Mouse (Mus musculus) heart, embryonic 12.5 days (tissue): ENCODE results near the gene Nup210. TPM values are rescaled to one million over a fixed set of nuclear protein-coding genes. Genes with fewer than 3 reads are reported as not detected.

Experiments used
- ATAC-seq: fragments of 200-750 bp; cut with Nextera tagmentation; 2 replicates; pipeline ENCODE4 v1.8.0; 2017; ENCODE audit warnings: moderate TSS enrichment, moderate library complexity; ENCODE audit not compliant: insufficient number of reproducible peaks, low FRiP score
- H3K27ac ChIP-seq: fragments of 300-500 bp; sonication (generic); 2 replicates; pipeline ENCODE4 v1.5.1; 2016; ENCODE audit warnings: mild to moderate bottlenecking, moderate library complexity; ENCODE audit not compliant: poor library complexity, severe bottlenecking
- H3K27me3 ChIP-seq: fragments of 300-500 bp; sonication (generic); replicated peaks from 2 replicates; pipeline ENCODE4 v1.6.1; 2016; ENCODE audit warnings: mild to moderate bottlenecking, moderate library complexity
- H3K36me3 ChIP-seq: fragments of 300-500 bp; sonication (generic); 2 replicates; pipeline ENCODE4 v1.6.1; 2016; ENCODE audit warnings: mild to moderate bottlenecking, moderate library complexity
- H3K4me1 ChIP-seq: fragments of 300-500 bp; sonication (generic); replicated peaks from 2 replicates; pipeline ENCODE4 v1.6.1; 2016; ENCODE audit warnings: mild to moderate bottlenecking
- H3K4me2 ChIP-seq: fragments of 300-500 bp; sonication (generic); 2 replicates; pipeline ENCODE4 v1.6.1; 2016; ENCODE audit warnings: mild to moderate bottlenecking, moderate library complexity
- H3K4me3 ChIP-seq: fragments of 300-500 bp; sonication (generic); 2 replicates; pipeline ENCODE4 v1.5.1; 2016; ENCODE audit warnings: mild to moderate bottlenecking
- H3K9ac ChIP-seq: fragments of 300-500 bp; sonication (generic); 2 replicates; pipeline ENCODE4 v1.6.1; 2016; ENCODE audit warnings: mild to moderate bottlenecking, moderate library complexity
- H3K9me3 ChIP-seq: fragments of 300-500 bp; sonication (generic); replicated peaks from 2 replicates; pipeline ENCODE4 v1.6.1; 2016; ENCODE audit warnings: mild to moderate bottlenecking, moderate library complexity
- WGBS: fragments of 180-500 bp; shearing (Covaris S2); methylation state at CpG from one replicate; pipeline ENCODE4 v1.1.7; 2016; 5-methylcytosine and 5-hydroxymethylcytosine counted together
- polyA plus RNA-seq: library from polyadenylated mRNA; unstranded; fragments of >200 nt; fragmentation: Nextera tagmentation; extraction: Ambion mirVana; gene quantifications from 2 replicates; pipeline ENCODE4 v1.2.1, GENCODE M21; 2016

Nup210 gene
- 10.7 and 11.2 TPM in 2 replicates for polyA plus RNA-seq

DNA sequence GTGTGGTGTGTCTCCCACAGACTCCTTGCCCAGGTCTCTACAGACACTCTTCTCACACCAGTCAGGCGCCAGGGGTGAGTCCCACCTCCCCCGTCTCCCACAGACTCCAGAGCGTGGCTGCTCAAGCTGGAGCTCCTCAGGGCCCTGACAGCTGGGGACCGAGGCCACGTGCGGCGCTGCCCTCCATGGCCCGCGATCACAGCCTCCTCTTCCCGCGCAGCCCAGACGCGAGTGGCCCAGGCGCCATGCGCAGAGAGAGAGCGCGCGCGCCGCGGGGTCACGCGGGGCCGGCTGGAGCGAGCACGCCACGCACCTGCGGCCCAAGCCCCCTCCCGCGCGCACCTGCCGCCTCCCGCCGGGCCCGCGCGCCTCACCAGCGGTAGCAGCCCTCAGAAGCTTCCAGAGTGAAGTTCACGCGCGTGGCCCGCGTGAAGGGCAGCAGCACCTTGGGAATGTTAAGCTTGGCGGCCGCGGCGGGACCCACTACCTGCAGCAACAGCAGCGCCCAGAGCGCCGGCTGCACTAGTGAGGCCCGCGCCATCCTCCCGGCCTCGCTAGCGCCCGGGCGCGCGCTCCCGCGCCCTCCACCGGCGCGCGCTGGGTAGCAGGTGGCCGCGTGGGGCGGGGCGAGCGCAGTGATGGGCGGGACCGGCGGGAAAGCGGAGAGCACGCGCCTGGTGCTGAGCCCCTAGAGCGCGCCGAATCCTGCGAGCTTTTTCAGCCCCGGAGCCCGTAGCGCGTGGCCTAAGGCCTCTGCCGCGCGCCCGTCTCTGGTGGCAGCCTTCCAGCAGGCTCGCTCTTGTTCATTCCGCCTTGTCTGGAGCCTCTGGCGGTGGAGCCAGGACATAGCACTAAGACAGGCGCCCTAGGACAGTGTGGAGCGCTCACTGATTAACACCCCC is at the start of gene Nup210:
TSS of gene Nup210 (minus strand) at position 586 of the 902 bp plus-strand sequence.
- peak within 1 kb of the TSS; percentile 26; the same call in 1 of the 2 replicates for H3K27ac ChIP-seq
- H3K27me3 ChIP-seq = peaks cover 10% of the 10 kb centered on the region
- under 1% methylated on average over 88 of the region's 93 CpGs for WGBS
- peak within 1 kb of the TSS; percentile 99 for H3K4me2 ChIP-seq
- no peaks in the 10 kb centered on the region for H3K36me3 ChIP-seq
- peak; percentile 95 for ATAC-seq
- H3K4me3 ChIP-seq = peak within 1 kb of the TSS; percentile 76
- H3K9ac ChIP-seq = peak within 1 kb of the TSS; percentile 85
- H3K9me3 ChIP-seq = peaks cover 4% of the 10 kb centered on the region; the same call in 1 of the 2 replicates
- peaks cover 17% of the 10 kb centered on the region for H3K4me1 ChIP-seq

DNA sequence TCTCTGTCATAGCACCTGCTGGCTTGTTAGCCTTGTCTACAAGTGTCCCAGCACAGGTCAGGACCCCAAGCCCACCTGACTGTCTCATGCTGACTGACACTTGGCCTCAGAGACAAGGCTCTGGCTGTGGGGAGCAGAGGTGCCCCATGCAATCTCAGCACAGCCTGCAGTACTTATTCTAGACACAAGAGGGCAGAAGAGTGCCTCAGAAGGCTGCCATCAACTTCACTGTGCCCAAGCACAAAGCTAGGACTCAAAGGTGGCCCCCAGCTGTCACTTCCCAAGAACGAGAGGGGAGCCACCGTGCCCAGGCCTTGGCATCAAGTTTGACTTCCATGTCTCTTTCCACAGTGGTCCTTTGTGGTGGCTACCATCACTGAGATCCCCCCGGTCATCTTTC is 48.6 kb upstream of the Nup210 start:
- 38% methylated on average over 3 of the region's 3 CpGs for WGBS
- ATAC-seq = no peak
- H3K27me3 ChIP-seq = peaks cover 28% of the 10 kb centered on the region; the same call in 1 of the 2 replicates
- no peaks in the 10 kb centered on the region for H3K9me3 ChIP-seq
- H3K27ac ChIP-seq = no peak overlapping the region
- H3K4me1 ChIP-seq = peaks cover 25% of the 10 kb centered on the region
- H3K36me3 ChIP-seq = peaks cover 10% of the 10 kb centered on the region; the same call in 1 of the 2 replicates
- H3K9ac ChIP-seq = no peak overlapping the region
- no peak overlapping the region for H3K4me2 ChIP-seq
- no peak overlapping the region for H3K4me3 ChIP-seq

DNA sequence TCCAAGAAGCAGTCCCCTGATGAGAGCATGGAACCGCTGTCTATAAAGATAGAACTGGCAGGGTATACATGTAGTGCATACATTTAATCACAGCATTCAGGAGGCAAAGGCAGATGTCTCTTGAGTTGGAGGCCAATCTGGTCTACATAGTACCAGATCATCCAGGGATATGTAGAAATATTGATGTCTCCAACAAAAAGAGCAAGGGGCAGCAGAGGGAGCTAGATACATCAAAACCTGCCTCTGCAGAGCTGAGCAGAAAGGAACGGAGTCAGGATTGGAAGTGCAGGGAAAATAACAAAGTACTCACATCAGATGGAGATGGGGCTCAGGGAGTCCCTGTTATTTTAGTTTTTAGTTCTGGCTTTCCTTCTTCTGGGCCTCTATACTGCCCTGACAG is 48.0 kb upstream of the Nup210 start:
- peaks cover 10% of the 10 kb centered on the region; the same call in 1 of the 2 replicates for H3K36me3 ChIP-seq
- no peak overlapping the region for H3K4me2 ChIP-seq
- WGBS = 75% methylated on average over 2 of the region's 2 CpGs
- H3K9ac ChIP-seq = no peak overlapping the region
- no peak for ATAC-seq
- no peaks in the 10 kb centered on the region for H3K9me3 ChIP-seq
- no peak overlapping the region for H3K27ac ChIP-seq
- H3K27me3 ChIP-seq = peaks cover 28% of the 10 kb centered on the region; the same call in 1 of the 2 replicates
- peaks cover 30% of the 10 kb centered on the region for H3K4me1 ChIP-seq
- no peak overlapping the region for H3K4me3 ChIP-seq

- Histone ChIP-seq H3K27ac (peak overlapping the region; percentile 41; the same call in 1 of the 2 replicates), H3K4me3 (no peak overlapping the region), H3K27me3 (0 out of 2 replicates have a peak, but pooled peaks cover 23% of the 10 kb centered on the region), H3K36me3 (0 out of 2 replicates have a peak, but pooled peaks cover 6% of the 10 kb centered on the region), H3K4me1 (peaks cover 41% of the 10 kb centered on the region), H3K9ac (no peak overlapping the region), H3K9me3 (no peaks in the 10 kb centered on the region), H3K4me2 (no peak overlapping the region)
- 40% methylated on average over 5 of the region's 5 CpGs for WGBS
- peak; percentile 92 for ATAC-seq
Observed at GRCm38 (mm10) chr6:91163195-91163911, 46.7 kb upstream of the Nup210 start.

GRCm38 (mm10) chr6:91162314-91162713 is 45.7 kb upstream of the Nup210 start:
- Histone ChIP-seq H3K4me1 (peaks cover 50% of the 10 kb centered on the region), H3K36me3 (0 out of 2 replicates have a peak, but pooled peaks cover 6% of the 10 kb centered on the region)
- ATAC-seq = no peak

DNA sequence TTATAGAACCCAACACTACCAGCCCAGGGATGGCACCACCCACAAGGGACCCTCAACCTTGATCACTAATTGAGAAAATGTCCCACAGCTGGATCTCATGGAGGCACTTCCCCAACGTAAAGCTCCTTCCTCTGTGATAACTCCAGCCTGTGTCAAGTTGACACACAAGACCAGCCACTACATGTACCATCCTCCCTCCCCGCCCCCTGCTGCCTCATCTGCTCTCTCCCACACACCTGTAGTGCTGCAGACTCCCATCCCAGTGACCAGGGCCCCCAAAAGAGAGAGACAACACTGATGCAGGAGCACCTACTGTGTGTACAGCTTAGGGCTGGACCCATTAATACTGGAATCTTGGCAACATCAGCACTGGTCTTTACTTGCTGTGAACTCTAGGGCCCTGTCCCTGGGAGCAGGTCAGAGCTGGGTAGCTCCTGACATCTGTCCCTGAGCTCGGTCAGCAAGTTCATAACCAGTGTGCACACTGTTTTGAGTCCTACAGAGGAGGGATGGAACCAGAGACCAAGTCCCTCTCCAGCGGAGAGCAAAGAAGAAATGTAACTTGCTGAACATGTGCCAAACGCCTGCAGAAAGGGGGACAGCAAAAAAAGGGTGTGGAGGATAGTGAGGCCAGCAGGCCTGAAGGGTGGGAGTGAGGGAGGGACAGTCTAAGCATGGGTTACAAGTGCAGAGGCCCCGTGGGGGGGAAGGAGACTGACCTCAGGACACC is 45.0 kb upstream of the Nup210 start:
- Histone ChIP-seq H3K27me3 (0 out of 2 replicates have a peak, but pooled peaks cover 17% of the 10 kb centered on the region), H3K9ac (no peak overlapping the region), H3K4me3 (no peak overlapping the region), H3K4me1 (peaks cover 54% of the 10 kb centered on the region), H3K4me2 (no peak overlapping the region), H3K9me3 (no peaks in the 10 kb centered on the region), H3K36me3 (0 out of 2 replicates have a peak, but pooled peaks cover 2% of the 10 kb centered on the region), H3K27ac (no peak overlapping the region)
- no peak for ATAC-seq
- WGBS = 78% methylated on average over 6 of the region's 6 CpGs

More at GRCm38 (mm10) chr6:91162314-91162713, 45.7 kb upstream of the Nup210 start:
- H3K27me3 ChIP-seq = 0 out of 2 replicates have a peak, but pooled peaks cover 18% of the 10 kb centered on the region
- no peak overlapping the region for H3K9ac ChIP-seq
- WGBS = 83% methylated on average over 5 of the region's 5 CpGs
- no peak overlapping the region for H3K4me3 ChIP-seq
- no peak overlapping the region for H3K27ac ChIP-seq
- H3K4me2 ChIP-seq = no peak overlapping the region
- no peaks in the 10 kb centered on the region for H3K9me3 ChIP-seq

DNA sequence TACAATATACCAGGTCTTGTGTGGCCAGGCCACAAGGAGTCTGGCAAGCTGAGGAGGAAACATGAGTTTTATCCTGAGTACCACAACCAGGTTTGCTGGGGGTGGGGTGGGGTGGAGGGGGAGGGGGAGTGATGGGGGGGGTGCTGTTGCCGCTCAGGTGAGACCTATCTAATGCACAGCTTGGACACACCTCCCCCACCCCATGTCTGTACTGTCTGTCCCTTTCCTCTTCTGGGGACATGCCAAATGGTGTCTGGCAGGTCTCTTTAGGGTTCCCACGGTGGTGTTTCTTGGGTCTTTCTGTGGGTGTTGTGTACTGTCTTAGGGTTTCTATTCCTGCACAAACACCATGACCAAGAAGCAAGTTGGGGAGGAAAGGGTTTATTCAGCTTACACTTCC is 44.3 kb upstream of the Nup210 start:
- H3K27ac ChIP-seq = no peak overlapping the region

GRCm38 (mm10) chr6:91160399-91160798 is 43.8 kb upstream of the Nup210 start:
- H3K4me3 ChIP-seq = no peak overlapping the region
- H3K9ac ChIP-seq = no peak overlapping the region
- no peaks in the 10 kb centered on the region for H3K9me3 ChIP-seq
- H3K36me3 ChIP-seq = no peaks in the 10 kb centered on the region
- peak overlapping the region; percentile 36 for H3K27ac ChIP-seq
- 0 out of 2 replicates have a peak, but pooled peaks cover 9% of the 10 kb centered on the region for H3K27me3 ChIP-seq
- WGBS = 37% methylated on average over 3 of the region's 3 CpGs
- peak overlapping the region; percentile 22 for H3K4me2 ChIP-seq
- no peak for ATAC-seq
- H3K4me1 ChIP-seq = peaks cover 64% of the 10 kb centered on the region

More for the DNA sequence above, 44.3 kb upstream of the Nup210 start:
- peak overlapping the region; percentile 22; the same call in 1 of the 2 replicates for H3K4me2 ChIP-seq
- ATAC-seq = no peak
- H3K4me3 ChIP-seq = no peak overlapping the region
- WGBS = 67% methylated on average over 2 of the region's 2 CpGs
- 0 out of 2 replicates have a peak, but pooled peaks cover 13% of the 10 kb centered on the region for H3K27me3 ChIP-seq
- no peak overlapping the region for H3K9ac ChIP-seq
- H3K9me3 ChIP-seq = no peaks in the 10 kb centered on the region
- H3K36me3 ChIP-seq = no peaks in the 10 kb centered on the region
- H3K4me1 ChIP-seq = peaks cover 59% of the 10 kb centered on the region

- 58% methylated on average over 9 of the region's 9 CpGs for WGBS
- H3K9ac ChIP-seq = peak overlapping the region; percentile 35; the same call in 1 of the 2 replicates
- peaks cover 66% of the 10 kb centered on the region for H3K4me1 ChIP-seq
- H3K4me3 ChIP-seq = no peak overlapping the region
- no peak overlapping the region for H3K27ac ChIP-seq
- H3K27me3 ChIP-seq = peaks cover 14% of the 10 kb centered on the region; the same call in 1 of the 2 replicates
- H3K36me3 ChIP-seq = no peaks in the 10 kb centered on the region
- ATAC-seq = no peak
- peak overlapping the region; percentile 92 for H3K4me2 ChIP-seq
- H3K9me3 ChIP-seq = no peaks in the 10 kb centered on the region
Observed at GRCm38 (mm10) chr6:91159047-91159446, 42.4 kb upstream of the Nup210 start.

- Histone ChIP-seq H3K4me2 (peak overlapping the region; percentile 92), H3K27me3 (peaks cover 21% of the 10 kb centered on the region; the same call in 1 of the 2 replicates), H3K9me3 (no peaks in the 10 kb centered on the region), H3K9ac (peak overlapping the region; percentile 88), H3K4me3 (peak overlapping the region; percentile 80), H3K4me1 (peaks cover 66% of the 10 kb centered on the region), H3K36me3 (no peaks in the 10 kb centered on the region), H3K27ac (peak overlapping the region; percentile 59; the same call in 1 of the 2 replicates)
- 55% methylated on average over 6 of the region's 6 CpGs for WGBS
- no peak; the same call in 1 of the 2 replicates for ATAC-seq
Observed at GRCm38 (mm10) chr6:91157237-91157570, 40.6 kb upstream of the Nup210 start.
